Mouse (Mus musculus) kidney, postnatal 14 days (tissue): ENCODE results near the gene Fbp2.
"Not testable (repeated sequence)": the region's sequence is repeated elsewhere in the genome, so short reads cannot be mapped to it uniquely, and the experiment has no call there.

Experiments used
- DNase-seq: peaks from one replicate; pipeline ENCODE4 v3.0.0; 2022; ENCODE audit warnings: mixed read lengths

Fbp2 gene

DNA sequence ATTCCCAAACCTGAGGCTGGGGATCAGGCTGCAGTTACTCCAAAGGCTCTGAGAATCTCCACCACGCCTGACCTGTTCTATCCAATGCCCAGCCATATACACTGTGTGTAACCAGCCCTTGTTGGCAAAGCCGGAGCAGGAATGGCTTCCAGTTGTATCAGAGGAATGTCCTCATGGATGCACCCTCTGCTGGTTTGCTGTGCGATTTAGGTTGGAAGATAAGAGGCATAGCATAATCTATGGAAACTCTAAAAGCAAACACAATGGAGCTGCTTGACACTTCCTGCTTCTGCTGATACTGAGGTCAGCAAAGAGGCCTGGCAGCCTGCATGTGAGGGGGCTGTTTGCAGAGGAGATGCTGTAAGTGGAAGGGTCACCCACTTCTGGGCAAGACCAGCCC lies 4.7 kb upstream of the Fbp2 start:
- DNase-seq = no peak

DNA sequence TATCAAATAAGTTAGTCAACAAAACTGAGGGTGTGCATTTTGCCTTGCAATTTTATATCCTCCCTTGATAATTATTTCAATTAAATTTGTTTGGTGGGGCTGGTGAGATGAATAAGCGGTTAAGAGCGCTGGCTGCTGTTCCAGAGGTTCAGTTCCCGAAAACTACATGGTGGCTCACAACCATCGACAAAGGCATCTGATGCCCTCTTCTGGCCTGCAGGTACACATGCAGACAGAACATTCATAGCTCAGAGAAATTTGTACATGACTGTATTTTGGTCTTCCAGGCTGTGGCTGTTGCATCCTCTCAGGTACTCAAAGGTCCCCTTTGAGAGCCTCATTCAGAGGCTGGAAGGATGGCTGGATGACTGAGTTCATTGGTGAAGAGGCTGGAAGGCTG lies 1.8 kb upstream of the Fbp2 start:
- no peak for DNase-seq

DNA sequence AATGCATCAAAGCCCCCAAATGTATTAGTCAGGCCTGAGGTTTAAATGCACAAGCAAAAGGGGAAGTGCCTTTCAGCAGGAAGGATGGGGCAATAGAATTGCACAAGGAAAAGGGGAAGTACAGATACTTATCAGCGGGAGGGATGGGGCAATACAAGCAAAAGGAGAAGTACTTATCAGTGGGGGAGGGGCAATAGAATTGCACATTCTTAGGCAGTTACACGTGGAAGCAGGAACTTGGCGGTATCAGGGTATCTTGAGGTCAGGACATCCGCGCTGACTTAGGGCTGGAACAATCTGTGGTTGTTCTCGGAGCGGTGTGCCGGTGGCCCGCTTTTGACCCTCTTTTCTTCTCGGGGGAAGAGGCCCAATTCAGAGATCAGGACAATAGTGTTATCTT lies 1.0 kb upstream of the Fbp2 start:
- DNase-seq = not testable (repeated sequence)

DNA sequence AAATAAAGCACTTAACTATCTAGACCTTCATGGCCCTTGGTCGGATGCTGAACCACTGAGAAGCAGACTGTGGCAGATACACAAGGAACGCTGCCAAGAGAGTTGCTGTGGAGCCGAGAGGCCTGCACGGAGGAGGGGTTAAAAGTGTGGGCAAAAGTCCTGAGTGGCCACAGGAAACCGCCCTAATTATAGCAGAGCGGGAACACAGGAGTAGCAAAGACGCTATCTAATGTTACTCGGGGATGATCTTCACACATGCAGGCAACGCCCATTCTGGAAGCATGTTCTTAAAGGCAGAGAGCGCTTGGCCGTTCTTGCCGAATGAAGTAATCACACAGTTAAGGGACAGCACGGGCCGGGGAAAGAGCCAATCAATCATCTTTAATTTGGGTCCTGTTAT lies 1.4 kb downstream of the Fbp2 start:
- DNase-seq = no peak

DNA sequence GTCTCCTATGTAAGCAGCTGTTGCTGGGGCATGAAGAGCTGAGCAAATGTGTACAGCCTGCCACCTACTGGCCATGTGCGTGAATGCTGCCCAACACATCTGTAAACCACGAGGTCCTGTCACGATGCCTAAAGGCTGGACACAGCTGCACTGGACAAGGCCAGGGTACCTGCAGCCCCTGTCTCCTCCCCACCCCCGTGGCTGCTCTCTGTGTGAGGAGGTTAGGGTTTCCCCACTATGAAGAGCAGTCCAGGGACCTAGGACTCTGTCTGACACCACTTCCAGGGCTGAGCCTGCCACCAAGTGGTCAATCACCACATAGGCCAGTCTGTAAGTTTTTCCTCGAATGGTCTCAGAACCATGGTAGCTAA lies 1.9 kb downstream of the Fbp2 start:
- peak; percentile 89 for DNase-seq

DNA sequence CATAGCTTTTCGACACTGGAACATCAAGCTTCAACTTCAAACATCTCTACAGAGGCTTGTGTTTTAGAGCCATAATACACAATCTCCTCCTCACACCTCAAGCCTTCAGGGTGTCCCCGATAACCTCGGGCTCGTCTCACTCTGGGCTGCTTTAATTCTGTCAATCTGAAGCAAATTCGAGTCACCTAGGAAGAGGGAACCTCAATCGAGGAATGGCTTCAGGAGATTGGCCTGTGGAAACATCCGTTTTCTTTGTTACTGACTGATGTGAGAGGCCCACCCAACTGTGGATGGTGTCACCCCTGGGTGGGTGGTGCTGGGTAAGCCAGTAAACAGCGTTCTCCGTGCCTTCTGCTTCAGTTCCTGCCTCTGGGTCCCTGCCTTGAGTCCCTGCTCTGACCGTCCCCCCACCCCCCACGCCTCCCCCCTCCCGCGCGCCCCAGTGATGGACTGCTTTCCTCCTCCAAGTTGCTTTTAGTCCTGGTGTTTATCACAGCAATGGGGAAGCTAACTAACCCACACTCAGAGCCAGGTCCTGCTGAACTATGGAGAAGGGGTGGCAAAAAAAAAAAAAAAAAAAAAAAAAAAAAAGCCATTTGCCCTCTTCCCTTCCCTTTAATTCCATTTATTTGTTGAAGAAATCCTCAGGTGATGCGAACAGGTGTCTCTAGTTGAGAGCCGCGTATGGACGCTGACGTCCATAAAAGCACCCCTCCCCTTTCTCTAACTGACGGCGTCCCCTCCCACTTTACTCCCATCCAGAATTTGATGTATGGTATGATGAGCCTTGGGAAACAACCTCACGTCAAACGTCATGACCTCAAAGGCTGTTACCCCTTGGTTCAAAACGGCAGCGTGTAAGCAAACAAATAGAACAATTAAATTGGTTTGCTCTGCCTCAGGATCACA lies 2.6 kb downstream of the Fbp2 start:
- DNase-seq = no peak

DNA sequence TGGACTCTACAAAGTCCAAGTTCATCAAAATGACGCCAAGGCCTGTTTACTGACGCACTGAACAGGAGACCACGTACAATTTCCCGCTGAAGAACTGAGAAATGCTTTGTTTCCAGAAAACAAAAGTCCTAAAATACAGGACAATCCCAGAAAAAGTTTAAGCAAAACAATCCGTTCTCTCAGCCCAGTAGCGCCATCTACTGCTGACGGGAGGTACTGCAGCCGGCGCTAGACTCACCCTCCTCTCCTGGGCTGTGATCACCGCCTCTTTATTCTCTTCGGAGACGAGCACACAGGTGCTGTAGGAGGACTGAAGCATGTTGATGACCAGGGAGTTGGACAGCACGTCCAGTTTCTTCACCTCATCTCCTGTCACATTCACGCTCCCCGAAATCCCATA lies 3.6 kb downstream of the Fbp2 start:
- DNase-seq = peak; percentile 73

DNA sequence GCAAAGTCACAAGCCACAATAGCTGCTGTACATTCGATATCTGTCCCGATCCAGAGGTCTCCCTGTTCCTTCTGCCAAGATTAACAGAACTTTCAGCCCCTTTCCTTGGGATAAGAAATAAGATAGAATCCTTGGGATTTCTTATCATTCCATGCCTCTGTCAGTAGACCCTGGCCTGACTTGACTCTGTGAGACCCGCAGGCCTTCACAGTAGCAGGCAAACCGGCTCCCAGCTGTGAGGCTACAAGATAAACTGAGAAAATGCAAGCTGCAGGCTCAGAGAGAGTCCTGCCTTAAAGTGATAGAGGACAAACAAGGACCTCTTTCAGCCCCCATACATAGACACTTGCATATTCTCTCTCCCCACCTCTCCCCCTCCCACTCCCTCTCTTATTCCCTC lies 24.9 kb downstream of the Fbp2 start:
- no peak for DNase-seq

DNA sequence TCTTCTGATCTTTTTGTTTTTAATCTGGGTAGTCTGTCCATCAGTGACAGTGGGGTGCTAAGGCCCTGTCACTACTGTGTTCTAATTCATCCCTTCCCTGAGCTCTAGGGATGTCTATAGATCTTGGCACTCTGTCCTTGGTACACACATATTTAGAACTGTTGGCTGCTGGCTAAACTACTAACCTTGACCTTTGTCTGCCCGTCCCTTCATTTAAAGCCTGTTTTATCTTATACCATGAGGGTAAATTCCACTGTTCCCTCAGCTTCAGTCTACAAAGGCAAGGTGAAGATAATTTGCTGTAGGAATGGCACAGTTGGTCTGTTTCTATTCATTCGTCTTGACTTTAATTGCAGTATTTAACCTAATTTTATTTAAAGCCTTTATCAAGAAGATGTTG lies 26.0 kb downstream of the Fbp2 start:
- DNase-seq = no peak

DNA sequence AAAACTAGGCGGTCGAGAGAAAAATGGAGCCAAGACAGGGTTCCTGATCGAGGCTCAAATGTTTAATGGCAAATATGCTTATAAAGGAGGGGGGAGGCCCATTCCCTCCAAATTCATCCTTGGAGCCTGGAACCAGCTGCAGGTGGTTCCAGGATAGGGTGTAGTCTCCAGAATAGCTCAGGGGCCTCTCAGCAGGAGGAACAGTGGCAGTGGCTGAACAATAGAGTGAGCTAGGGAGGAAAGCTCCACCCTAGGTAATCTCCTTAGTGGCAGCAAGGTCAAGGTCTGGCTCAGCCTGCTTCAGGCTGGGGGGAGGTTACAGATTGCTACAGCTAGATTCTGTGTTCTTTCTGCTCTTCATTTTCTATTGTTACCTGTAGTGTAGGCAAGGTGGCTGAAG lies 42.5 kb downstream of the Fbp2 start:
- DNase-seq = not testable (repeated sequence)

DNA sequence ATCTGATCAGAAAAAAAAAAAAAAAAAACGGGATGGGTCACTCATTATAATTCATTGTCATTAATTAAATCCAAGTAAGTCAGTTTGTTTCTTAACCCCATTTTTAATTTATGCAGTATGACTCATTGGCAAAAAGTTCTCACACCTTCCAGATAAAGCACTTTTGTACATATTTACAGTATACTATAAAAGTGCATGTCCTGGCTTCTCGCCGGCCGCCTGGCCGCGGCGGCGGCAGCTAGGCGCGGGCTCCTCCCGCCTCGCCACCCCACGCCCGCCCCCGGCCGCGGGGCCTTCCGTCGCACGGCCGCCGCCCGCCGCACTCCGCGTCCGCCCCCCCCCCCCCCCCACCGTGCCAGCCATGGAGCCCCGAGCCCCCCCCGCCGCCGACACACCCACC lies 45.5 kb downstream of the Fbp2 start:
- DNase-seq = no peak

DNA sequence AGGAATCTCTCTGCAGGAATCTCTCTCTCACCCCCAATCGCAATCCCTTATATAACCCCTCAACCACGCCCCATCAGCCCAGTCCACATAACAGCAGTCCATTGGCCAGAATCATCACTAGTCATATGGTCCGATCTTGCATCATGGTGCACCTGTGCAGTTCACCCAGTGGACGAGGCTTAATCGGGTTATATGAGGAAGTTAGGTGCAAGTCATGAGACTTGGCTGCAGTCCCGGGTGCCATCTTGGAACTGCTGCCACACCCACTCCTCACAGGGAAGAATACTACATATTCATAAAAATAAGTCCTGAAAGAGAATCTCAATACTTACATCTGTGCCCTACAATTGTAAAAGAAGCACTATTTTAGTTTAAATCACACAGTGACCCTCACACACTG lies 50.2 kb downstream of the Fbp2 start:
- not testable (repeated sequence) for DNase-seq
